Mouse (Mus musculus): ENCODE measurements at regions not wholly inside any gene's neighbourhood (a gene's known extent, or its start where the extent isn't known, plus 50 kb on each side); places are given as distances from the start of the nearest gene placed in this dataset.

- TF ChIP-seq CTCF (IDR thresholded peaks at IDR 0.05; ENCODE audit: extremely low read depth, insufficient read length, insufficient replicate concordance, low read depth, low read length) (no peak), POLR2A (IDR thresholded peaks at IDR 0.05; ENCODE audit: low read depth, low read length) (no peak)
Measured at GRCm38 (mm10) chr1:119301931-119302330, 120.1 kb downstream of the Inhbb start.
